Mouse (Mus musculus): ENCODE results near the gene Pkn1.
A peak's percentile ranks its signal among the peaks of the same experiment; 100 is the strongest.

Gene Pkn1

GRCm38 (mm10) chr8:83654725-83655124 lies 44.3 kb downstream of the Pkn1 start:
- no peak for DNase-seq (ENCODE audit: low read depth, low spot score)

GRCm38 (mm10) chr8:83653662-83654017 lies 45.3 kb downstream of the Pkn1 start:
- DNase-seq (ENCODE audit: low read depth, low spot score): no peak

GRCm38 (mm10) chr8:83652744-83653661 lies 46.0 kb downstream of the Pkn1 start:
- peak; percentile 53 for DNase-seq (ENCODE audit: low read depth, low spot score)

- DNase-seq (ENCODE audit: low read depth, low spot score): peak; percentile 98
Measured at GRCm38 (mm10) chr8:83652030-83652743, 46.8 kb downstream of the Pkn1 start, which contains the start of gene Gipc1. TSS of gene Gipc1 (plus strand) at chr8:83652677.

GRCm38 (mm10) chr8:83649699-83650098 lies 49.3 kb downstream of the Pkn1 start:
- no peak for DNase-seq (ENCODE audit: low read depth, low spot score)

- DNase-seq (ENCODE audit: low read depth, low spot score): no peak
Measured at GRCm38 (mm10) chr8:83648031-83648430, 50.9 kb downstream of the Pkn1 start.

- no peak for DNase-seq (ENCODE audit: low read depth, low spot score)
Measured at GRCm38 (mm10) chr8:83647511-83647910, 51.5 kb downstream of the Pkn1 start.

- DNase-seq (ENCODE audit: low read depth, low spot score): no peak
Measured at GRCm38 (mm10) chr8:83639649-83640048, 59.3 kb downstream of the Pkn1 start.

GRCm38 (mm10) chr8:83638856-83639255 lies 60.1 kb downstream of the Pkn1 start:
- no peak for DNase-seq (ENCODE audit: low read depth, low spot score)

- DNase-seq (ENCODE audit: low read depth, low spot score): no peak
Measured at GRCm38 (mm10) chr8:83632083-83632707, 66.8 kb downstream of the Pkn1 start.

- no peak for DNase-seq (ENCODE audit: low read depth, low spot score)
Measured at GRCm38 (mm10) chr8:83625676-83626299, 73.2 kb downstream of the Pkn1 start.

GRCm38 (mm10) chr8:83624739-83625138 lies 74.2 kb downstream of the Pkn1 start:
- peak; percentile 21 for DNase-seq (ENCODE audit: low read depth, low spot score)

GRCm38 (mm10) chr8:83623549-83623948 lies 75.4 kb downstream of the Pkn1 start:
- DNase-seq (ENCODE audit: low read depth, low spot score): no peak

- DNase-seq (ENCODE audit: low read depth, low spot score): peak; percentile 85
Measured at GRCm38 (mm10) chr8:83622389-83622989, 76.5 kb downstream of the Pkn1 start.

- no peak for DNase-seq (ENCODE audit: low read depth, low spot score)
Measured at GRCm38 (mm10) chr8:83621691-83622388, 77.1 kb downstream of the Pkn1 start.

- no peak for DNase-seq (ENCODE audit: low read depth, low spot score)
Measured at GRCm38 (mm10) chr8:83619568-83620285, 79.3 kb downstream of the Pkn1 start.

- DNase-seq (ENCODE audit: low read depth, low spot score): no peak
Measured at GRCm38 (mm10) chr8:83618566-83618965, 80.4 kb downstream of the Pkn1 start.

- DNase-seq (ENCODE audit: low read depth, low spot score): no peak
Measured at GRCm38 (mm10) chr8:83617111-83617510, 81.9 kb downstream of the Pkn1 start.

GRCm38 (mm10) chr8:83616625-83617024 lies 82.4 kb downstream of the Pkn1 start:
- no peak for DNase-seq (ENCODE audit: low read depth, low spot score)
